Mouse (Mus musculus): ENCODE measurements around the gene Mob3b. TPM values are rescaled to one million over a fixed set of nuclear protein-coding genes. Genes with fewer than 3 reads are reported as not detected.

Gene Mob3b
- polyA plus RNA-seq, 1 experiment = 6.5 TPM

DNA sequence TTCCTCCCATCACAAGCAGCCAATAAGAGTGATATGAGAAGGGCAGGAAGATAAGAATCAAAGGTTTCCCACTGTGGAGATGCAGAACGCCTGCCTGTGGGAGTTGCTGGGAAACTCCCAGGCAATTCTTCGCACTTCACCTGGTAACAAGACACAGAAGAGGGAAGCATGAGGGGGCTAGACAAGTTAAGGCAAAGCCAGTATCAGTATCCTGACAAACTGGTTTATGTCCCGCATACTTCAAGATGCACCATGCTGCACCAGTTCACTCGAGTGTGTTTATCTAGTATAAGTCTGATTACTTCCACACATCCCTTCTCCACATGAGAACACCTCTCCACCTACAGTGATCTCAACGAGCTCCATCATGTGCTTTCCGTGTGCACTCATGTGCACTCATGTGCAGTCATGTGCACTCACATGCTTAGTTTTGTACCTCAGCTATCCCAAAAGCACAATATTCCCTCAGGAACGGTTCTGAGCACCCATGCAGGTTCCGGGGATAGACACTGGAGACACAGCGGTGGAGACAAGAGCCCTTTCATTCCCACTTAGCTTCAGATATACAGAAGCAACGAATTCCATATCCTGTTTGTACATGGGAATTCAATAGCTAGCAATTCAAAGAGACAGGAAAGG lies 74.7 kb downstream of the Mob3b start:
- Histone ChIP-seq H3K4me1 (ENCODE audit: control insufficient read depth, insufficient read depth, low read length) (no peaks in the 10 kb centered on the region), H3K9ac (ENCODE audit: low read depth, poor library complexity, severe bottlenecking) (no peak overlapping the region), H3K9me3 (replicated peaks; ENCODE audit: control insufficient read depth, insufficient read depth, low read length, poor library complexity, severe bottlenecking) (no peaks in the 10 kb centered on the region), H3K36me3 (ENCODE audit: control insufficient read depth, insufficient read depth, low read length, poor library complexity, severe bottlenecking) (no peaks in the 10 kb centered on the region), H3K27me3 (ENCODE audit: control insufficient read depth, insufficient read depth, low read length, poor library complexity, severe bottlenecking) (no peaks in the 10 kb centered on the region), H3K4me3 (ENCODE audit: low read depth, low read length) (no peak overlapping the region), H3K27ac (ENCODE audit: insufficient read depth, low read length) (no peak overlapping the region)
- TF ChIP-seq POLR2A (IDR thresholded peaks at IDR 0.05; ENCODE audit: insufficient read depth, low read length) = no peak
- no peak for TF ChIP-seq CTCF (IDR thresholded peaks at IDR 0.05; ENCODE audit: low read depth, low read length)
- TF ChIP-seq EP300 (IDR thresholded peaks at IDR 0.05; ENCODE audit: insufficient read depth, low read depth, low read length) = no peak

GRCm38 (mm10) chr4:35080285-35080684 lies 77.0 kb downstream of the Mob3b start:
- no peaks in the 10 kb centered on the region for H3K27me3 ChIP-seq (ENCODE audit: control insufficient read depth, insufficient read depth, low read length, poor library complexity, severe bottlenecking)

GRCm38 (mm10) chr4:35068739-35069138 lies 88.5 kb downstream of the Mob3b start:
- Histone ChIP-seq H3K27me3 (ENCODE audit: control insufficient read depth, insufficient read depth, low read length, poor library complexity, severe bottlenecking) (no peaks in the 10 kb centered on the region), H3K9ac (ENCODE audit: low read depth, poor library complexity, severe bottlenecking) (no peak overlapping the region), H3K4me3 (ENCODE audit: low read depth, low read length) (no peak overlapping the region), H3K4me1 (ENCODE audit: control insufficient read depth, insufficient read depth, low read length) (peaks cover 7% of the 10 kb centered on the region), H3K9me3 (replicated peaks; ENCODE audit: control insufficient read depth, insufficient read depth, low read length, poor library complexity, severe bottlenecking) (no peaks in the 10 kb centered on the region), H3K36me3 (ENCODE audit: control insufficient read depth, insufficient read depth, low read length, poor library complexity, severe bottlenecking) (no peaks in the 10 kb centered on the region), H3K27ac (ENCODE audit: insufficient read depth, low read length) (no peak overlapping the region)
- TF ChIP-seq CTCF (IDR thresholded peaks at IDR 0.05; ENCODE audit: low read depth, low read length) (no peak), EP300 (IDR thresholded peaks at IDR 0.05; ENCODE audit: insufficient read depth, low read depth, low read length) (no peak), POLR2A (IDR thresholded peaks at IDR 0.05; ENCODE audit: insufficient read depth, low read length) (no peak)

More at GRCm38 (mm10) chr4:35080285-35080684, 77.0 kb downstream of the Mob3b start:
- Histone ChIP-seq H3K9ac (ENCODE audit: low read depth, poor library complexity, severe bottlenecking) (no peak overlapping the region), H3K36me3 (ENCODE audit: control insufficient read depth, insufficient read depth, low read length, poor library complexity, severe bottlenecking) (no peaks in the 10 kb centered on the region), H3K9me3 (replicated peaks; ENCODE audit: control insufficient read depth, insufficient read depth, low read length, poor library complexity, severe bottlenecking) (no peaks in the 10 kb centered on the region), H3K4me3 (ENCODE audit: low read depth, low read length) (no peak overlapping the region), H3K4me1 (ENCODE audit: control insufficient read depth, insufficient read depth, low read length) (no peaks in the 10 kb centered on the region), H3K27ac (ENCODE audit: insufficient read depth, low read length) (no peak overlapping the region)
- TF ChIP-seq POLR2A (IDR thresholded peaks at IDR 0.05; ENCODE audit: insufficient read depth, low read length) (no peak), EP300 (IDR thresholded peaks at IDR 0.05; ENCODE audit: insufficient read depth, low read depth, low read length) (no peak), CTCF (IDR thresholded peaks at IDR 0.05; ENCODE audit: low read depth, low read length) (no peak)

DNA sequence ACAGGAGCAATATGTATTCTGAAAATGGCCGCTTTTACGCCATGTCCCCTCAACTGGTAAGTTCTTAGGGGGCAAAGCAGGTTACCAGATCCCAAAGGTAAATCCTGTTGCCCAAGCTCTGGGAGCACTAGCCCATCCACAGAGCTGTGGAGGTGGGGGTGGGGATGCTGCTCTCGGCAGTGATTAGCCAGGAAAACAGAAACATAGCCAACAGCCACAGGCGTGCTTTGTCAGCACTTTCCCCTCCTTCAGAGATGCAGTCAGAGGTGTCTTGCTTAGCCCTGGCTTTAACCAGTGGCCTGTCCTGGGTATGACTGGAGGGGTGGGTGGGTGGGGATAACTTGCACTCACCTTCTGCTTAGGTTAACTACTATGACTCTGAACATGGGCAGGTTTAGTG lies 91.1 kb downstream of the Mob3b start:
- H3K27me3 ChIP-seq (ENCODE audit: control insufficient read depth, insufficient read depth, low read length, poor library complexity, severe bottlenecking) = no peaks in the 10 kb centered on the region
- H3K4me1 ChIP-seq (ENCODE audit: control insufficient read depth, insufficient read depth, low read length) = peaks cover 7% of the 10 kb centered on the region
- H3K9ac ChIP-seq (ENCODE audit: low read depth, poor library complexity, severe bottlenecking) = no peak overlapping the region
- TF ChIP-seq POLR2A (IDR thresholded peaks at IDR 0.05; ENCODE audit: insufficient read depth, low read length) (no peak), EP300 (IDR thresholded peaks at IDR 0.05; ENCODE audit: insufficient read depth, low read depth, low read length) (no peak), CTCF (IDR thresholded peaks at IDR 0.05; ENCODE audit: low read depth, low read length) (no peak)
- H3K36me3 ChIP-seq (ENCODE audit: control insufficient read depth, insufficient read depth, low read length, poor library complexity, severe bottlenecking) = no peaks in the 10 kb centered on the region
- no peak overlapping the region for H3K4me3 ChIP-seq (ENCODE audit: low read depth, low read length)
- no peaks in the 10 kb centered on the region for H3K9me3 ChIP-seq (replicated peaks; ENCODE audit: control insufficient read depth, insufficient read depth, low read length, poor library complexity, severe bottlenecking)
- H3K27ac ChIP-seq (ENCODE audit: insufficient read depth, low read length) = no peak overlapping the region

DNA sequence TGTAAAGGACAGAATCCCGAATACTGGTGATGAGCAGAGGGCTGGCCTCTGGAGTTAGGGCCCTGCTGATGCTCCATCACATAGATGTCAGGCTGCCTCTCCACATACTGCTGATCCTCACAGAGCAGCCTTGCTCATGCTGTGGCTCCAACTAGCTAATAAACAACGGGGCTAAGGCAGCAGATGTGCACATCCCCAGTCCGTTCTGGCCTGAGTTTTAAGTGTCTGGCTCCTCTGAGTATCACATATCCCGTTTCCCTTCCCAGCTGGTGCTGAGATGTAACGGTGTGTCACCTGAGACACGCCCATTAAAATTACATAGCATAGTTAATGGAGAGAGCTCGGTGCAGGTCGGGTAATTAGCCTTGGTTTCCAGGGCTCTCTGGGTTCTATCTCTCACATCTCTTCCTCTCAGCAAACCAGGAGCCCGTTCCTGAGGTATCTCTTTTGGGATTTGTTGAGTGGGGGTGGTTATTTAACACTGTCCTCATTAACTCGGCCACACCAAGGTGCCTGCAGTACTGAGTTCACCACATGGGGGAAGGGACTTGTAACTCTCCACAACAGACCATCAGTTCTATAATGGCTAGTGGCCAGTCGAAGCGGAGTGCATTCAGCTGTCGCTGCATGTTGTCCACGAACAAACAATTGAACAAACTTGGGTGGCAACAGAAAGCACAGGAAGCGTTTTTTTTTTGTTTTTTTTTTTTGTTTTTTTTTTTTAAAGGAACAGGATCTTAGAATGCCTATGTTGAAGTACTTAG lies 92.0 kb downstream of the Mob3b start:
- TF ChIP-seq EP300 (IDR thresholded peaks at IDR 0.05; ENCODE audit: insufficient read depth, low read depth, low read length) = no peak
- no peak for TF ChIP-seq POLR2A (IDR thresholded peaks at IDR 0.05; ENCODE audit: insufficient read depth, low read length)
- no peak for TF ChIP-seq CTCF (IDR thresholded peaks at IDR 0.05; ENCODE audit: low read depth, low read length)
- H3K27ac ChIP-seq (ENCODE audit: insufficient read depth, low read length) = no peak overlapping the region
- H3K4me1 ChIP-seq (ENCODE audit: control insufficient read depth, insufficient read depth, low read length) = peaks cover 7% of the 10 kb centered on the region
- no peaks in the 10 kb centered on the region for H3K27me3 ChIP-seq (ENCODE audit: control insufficient read depth, insufficient read depth, low read length, poor library complexity, severe bottlenecking)
- H3K4me3 ChIP-seq (ENCODE audit: low read depth, low read length) = no peak overlapping the region
- no peaks in the 10 kb centered on the region for H3K9me3 ChIP-seq (replicated peaks; ENCODE audit: control insufficient read depth, insufficient read depth, low read length, poor library complexity, severe bottlenecking)
- H3K9ac ChIP-seq (ENCODE audit: low read depth, poor library complexity, severe bottlenecking) = no peak overlapping the region
- H3K36me3 ChIP-seq (ENCODE audit: control insufficient read depth, insufficient read depth, low read length, poor library complexity, severe bottlenecking) = no peaks in the 10 kb centered on the region

DNA sequence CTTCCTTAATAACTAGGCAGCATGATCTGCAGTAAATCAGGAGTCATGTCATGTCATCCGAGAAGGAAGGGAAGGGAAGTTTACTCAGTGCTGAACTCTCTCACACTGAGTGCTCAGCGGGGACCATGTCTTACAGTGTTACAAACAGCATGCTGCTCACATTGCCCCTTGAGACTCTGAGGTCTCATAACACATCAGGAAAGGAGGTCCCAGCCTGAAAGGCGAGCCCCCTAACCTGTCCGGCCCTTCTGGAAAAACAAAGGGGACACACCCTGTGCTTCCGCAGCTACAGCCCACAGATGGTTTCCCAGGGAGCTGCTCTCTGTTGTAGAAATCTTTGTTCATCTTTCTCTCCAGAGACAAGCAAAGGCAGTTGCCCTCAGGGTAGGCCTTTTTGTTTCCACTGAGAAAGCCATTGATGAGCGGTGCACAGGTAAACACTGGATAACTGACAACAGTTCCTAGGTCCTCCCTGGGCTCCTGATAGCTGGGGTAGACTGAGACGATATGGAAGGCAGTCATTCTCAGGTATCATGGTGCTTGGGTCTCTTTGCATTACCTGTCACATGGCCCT lies 94.1 kb downstream of the Mob3b start:
- TF ChIP-seq POLR2A (IDR thresholded peaks at IDR 0.05; ENCODE audit: insufficient read depth, low read length) (no peak), EP300 (IDR thresholded peaks at IDR 0.05; ENCODE audit: insufficient read depth, low read depth, low read length) (peak; percentile 66; the same call in 1 of the 2 replicates)
- no peaks in the 10 kb centered on the region for H3K27me3 ChIP-seq (ENCODE audit: control insufficient read depth, insufficient read depth, low read length, poor library complexity, severe bottlenecking)
- peak overlapping the region; percentile 45 for H3K27ac ChIP-seq (ENCODE audit: insufficient read depth, low read length)
- no peak overlapping the region for H3K4me3 ChIP-seq (ENCODE audit: low read depth, low read length)
- no peaks in the 10 kb centered on the region for H3K36me3 ChIP-seq (ENCODE audit: control insufficient read depth, insufficient read depth, low read length, poor library complexity, severe bottlenecking)
- no peaks in the 10 kb centered on the region for H3K9me3 ChIP-seq (replicated peaks; ENCODE audit: control insufficient read depth, insufficient read depth, low read length, poor library complexity, severe bottlenecking)
- H3K4me1 ChIP-seq (ENCODE audit: control insufficient read depth, insufficient read depth, low read length) = peaks cover 7% of the 10 kb centered on the region
- H3K9ac ChIP-seq (ENCODE audit: low read depth, poor library complexity, severe bottlenecking) = no peak overlapping the region

Measured in ES-Bruce4 (cell line).